Mouse (Mus musculus): ENCODE measurements at regions not wholly inside any gene's neighbourhood (a gene's known extent, or its start where the extent isn't known, plus 50 kb on each side); places are given as distances from the start of the nearest gene placed in this dataset.

- no peak for DNase-seq
Measured at GRCm38 (mm10) chr13:107760511-107760910, 283.7 kb upstream of the Smim15 start.

GRCm38 (mm10) chr13:107758327-107759095 lies 285.7 kb upstream of the Smim15 start:
- no peak for DNase-seq

DNA sequence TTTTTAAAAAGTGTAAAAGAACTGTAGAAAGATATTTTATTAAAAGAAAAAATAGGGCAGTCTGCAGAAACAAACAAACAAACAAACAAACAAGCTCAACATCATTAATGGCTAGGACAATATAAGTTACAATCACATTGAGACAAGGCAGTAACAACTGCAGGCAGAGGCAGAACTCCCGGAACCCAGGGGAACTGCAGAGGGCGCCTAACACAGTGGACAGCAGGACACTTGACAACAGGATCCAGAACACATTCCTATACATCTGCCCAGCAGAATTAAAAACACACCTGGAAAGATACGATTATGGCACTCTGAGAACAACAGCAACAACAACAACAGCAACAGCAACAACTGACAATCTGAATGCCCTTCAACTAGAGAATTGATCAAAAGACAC lies 291.5 kb upstream of the Smim15 start:
- DNase-seq = peak; percentile 20

GRCm38 (mm10) chr13:107743464-107744218 lies 300.6 kb upstream of the Smim15 start:
- no peak for DNase-seq

DNA sequence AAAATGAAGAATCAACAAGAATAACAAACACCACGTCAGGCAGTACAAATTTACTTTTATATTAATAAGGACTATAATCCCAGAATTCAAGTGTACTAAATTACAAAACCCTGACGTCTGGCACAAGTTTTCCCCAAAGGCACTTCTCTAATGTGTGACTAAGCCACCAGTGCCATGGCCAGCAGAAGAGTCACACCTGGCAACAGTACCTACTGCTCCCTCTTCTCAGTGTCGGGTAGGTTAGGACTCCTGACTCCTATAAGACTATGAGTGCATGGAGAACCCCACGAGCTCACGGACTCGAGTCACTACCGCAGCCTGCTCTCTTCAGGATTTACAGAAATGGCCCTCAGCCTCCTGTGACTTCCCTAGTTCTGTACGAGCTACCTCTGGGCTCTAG lies 307.7 kb upstream of the Smim15 start:
- no peak for DNase-seq

GRCm38 (mm10) chr13:107734161-107734905 lies 309.9 kb upstream of the Smim15 start:
- DNase-seq = no peak

DNA sequence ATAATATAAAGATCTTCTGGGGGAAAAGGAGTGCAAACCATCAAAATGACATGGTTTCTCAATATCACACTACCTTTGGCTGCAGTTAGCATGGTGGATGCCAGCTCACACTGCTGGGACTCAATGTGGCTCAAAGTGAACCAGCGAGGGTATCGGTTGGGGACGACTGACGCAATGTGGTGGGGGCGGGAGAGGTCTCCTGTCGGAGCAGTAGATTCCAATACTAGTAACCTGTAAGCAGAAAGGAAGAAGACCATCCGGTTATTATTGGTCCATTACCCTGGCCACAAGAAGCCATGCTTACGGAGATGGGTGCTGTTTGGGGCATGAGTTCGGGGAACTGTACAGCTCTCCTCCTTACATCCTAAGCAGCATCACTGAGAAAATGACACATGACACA lies 313.3 kb upstream of the Smim15 start:
- no peak for DNase-seq

GRCm38 (mm10) chr13:107726491-107726890 lies 317.8 kb upstream of the Smim15 start:
- DNase-seq = no peak

DNA sequence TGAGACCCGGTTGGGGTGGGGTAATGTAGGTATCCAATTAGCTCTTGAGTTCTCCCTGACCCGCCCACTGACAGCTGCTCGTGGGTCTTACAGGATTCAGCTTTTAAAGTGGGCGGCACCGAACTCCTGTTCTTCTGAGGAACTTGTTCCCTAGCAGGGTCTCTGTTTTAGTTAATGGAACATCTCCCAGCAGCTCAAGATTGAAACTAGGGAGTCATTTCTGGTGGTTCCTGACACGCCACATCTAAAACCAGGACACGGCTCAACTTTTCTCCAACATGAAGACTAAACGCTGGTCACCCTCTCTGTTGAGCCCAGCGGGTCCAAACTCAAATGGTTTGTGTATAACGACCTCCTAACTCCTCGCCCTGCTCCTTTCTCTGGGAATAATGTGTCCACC lies 322.3 kb upstream of the Smim15 start:
- DNase-seq = no peak

- no peak for DNase-seq
Measured at GRCm38 (mm10) chr13:107720874-107721574, 323.2 kb upstream of the Smim15 start.

DNA sequence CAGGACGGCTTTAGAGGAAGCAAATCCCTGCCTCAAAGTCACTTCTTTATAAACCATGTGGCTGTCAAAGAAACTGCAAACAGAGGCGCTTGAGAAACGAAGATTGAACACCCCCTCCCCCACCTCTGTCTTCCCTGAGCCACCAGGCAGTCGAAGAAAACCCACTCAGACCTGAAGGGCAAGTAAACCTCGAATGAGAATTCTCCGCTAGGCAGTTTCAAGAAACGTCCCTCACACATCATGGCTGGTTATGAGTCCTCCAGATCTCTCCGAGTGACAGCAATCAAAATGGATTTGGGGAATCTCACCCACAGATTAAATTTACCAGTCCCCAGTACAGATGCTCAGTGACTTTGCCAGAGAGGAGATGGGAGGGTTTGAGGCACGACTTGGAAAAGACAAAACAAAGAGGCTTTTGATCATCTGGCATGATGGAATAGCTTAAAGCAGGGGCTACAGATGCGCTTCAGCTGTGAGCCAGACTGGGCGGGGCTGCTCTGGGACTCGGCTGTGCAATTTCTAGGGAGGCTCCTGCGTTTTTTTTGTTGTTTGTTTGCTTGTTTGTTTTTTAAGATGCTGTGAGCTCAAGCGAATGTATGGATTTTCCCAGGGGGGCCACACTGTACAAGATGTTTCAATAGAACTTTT lies 325.1 kb upstream of the Smim15 start:
- no peak for DNase-seq

- DNase-seq = no peak
Measured at GRCm38 (mm10) chr13:107715616-107716015, 328.6 kb upstream of the Smim15 start.

DNA sequence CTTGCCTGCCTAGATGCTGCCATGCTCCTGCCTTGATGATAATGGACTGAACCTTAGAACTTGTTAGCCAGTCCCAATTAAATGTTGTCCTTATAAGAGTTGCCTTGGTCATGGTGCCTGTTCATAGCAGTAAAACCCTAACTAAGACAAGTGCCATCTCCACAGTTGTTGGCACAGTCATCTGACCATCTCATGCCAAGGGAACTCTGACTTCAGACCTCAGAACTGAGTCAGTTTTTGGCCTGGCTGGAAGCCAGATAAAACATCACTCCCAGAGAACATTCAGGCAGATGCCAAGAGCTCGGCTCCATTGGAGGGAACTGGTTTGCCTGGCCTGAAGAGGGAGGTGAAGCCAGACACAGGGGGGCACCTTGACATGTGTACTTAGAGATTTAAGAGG lies 330.2 kb upstream of the Smim15 start:
- peak; percentile 16 for DNase-seq

DNA sequence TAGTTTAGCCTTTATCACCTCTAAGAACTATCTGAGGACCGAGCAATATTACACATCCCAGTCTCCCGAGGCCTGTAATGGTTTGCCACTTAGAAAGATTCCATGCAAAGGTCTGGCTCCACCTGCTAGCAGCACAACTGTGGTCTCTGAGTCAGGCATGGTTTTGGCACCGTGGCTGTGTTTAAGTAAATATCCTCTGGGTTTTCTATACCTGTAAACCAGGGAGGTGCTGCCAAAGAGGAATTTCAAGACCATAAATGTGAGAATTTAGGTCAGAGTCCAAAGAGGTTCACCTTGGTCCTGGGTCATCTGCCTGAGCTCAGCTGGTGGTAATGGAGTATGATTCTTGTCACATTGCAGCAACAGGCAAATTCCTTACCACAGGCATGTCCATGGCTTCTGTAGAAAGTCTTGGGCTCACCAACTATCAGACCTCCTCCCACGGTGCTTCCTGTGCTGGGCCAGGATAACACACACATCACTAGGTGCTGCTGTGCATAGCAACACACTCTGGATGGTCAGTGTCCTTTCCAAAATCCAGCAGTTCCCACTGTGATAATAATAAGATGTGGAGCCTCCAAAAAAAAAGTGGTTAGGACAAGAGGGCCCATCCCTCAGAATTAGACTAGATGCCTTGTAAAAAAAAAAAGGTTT lies 332.8 kb upstream of the Smim15 start:
- no peak for DNase-seq

- DNase-seq = no peak
Measured at GRCm38 (mm10) chr13:107710368-107710767, 333.9 kb upstream of the Smim15 start.

- no peak for DNase-seq
Measured at GRCm38 (mm10) chr13:107709828-107710227, 334.4 kb upstream of the Smim15 start.

- no peak for DNase-seq
Measured at GRCm38 (mm10) chr13:107703736-107704135, 340.5 kb upstream of the Smim15 start.

GRCm38 (mm10) chr13:107700268-107701139 lies 343.7 kb upstream of the Smim15 start:
- DNase-seq = peak; percentile 11

DNA sequence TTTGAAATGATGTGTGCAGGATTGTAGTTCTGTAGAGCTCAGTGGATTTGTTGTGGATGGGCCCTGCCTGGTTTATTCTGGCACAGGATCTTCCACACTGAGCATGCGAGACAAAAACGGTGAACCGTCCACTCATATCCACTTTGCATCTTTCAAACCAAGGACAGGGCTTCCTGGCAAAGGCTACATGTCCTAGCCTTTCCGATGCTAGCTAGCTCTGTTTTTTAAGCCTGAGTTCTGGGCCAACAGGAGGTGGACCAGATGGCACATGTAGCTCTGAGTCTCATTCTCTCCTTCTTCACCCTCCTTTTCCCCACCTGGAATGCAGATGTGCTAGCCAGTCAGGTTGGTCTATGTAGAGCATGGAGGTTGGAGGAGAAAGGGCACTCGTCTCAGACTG lies 345.0 kb upstream of the Smim15 start:
- DNase-seq = no peak

GRCm38 (mm10) chr13:107698345-107698744 lies 345.9 kb upstream of the Smim15 start:
- DNase-seq = no peak
